Mouse (Mus musculus): ENCODE data around the gene Mrpl27.

GRCm38 (mm10) chr11:94652973-94653372, 594 bp upstream of the Mrpl27 start:
- TF ChIP-seq POLR2A (IDR thresholded peaks at IDR 0.05; ENCODE audit: low read depth, low read length) (no peak), POLR2AphosphoS2 (IDR thresholded peaks at IDR 0.05; ENCODE audit: low read depth, low read length) (no peak), UBTF (IDR thresholded peaks at IDR 0.05; ENCODE audit: low read depth, low read length) (no peak), CTCF (conservative IDR thresholded peaks at IDR 0.05 in 1 of 2, IDR thresholded peaks at IDR 0.05 in 1 of 2; ENCODE audit: low read depth in 2 of 2, low read length in 2 of 2) (no peak), SIN3A (IDR thresholded peaks at IDR 0.05; ENCODE audit: low read length) (no peak), BHLHE40 (IDR thresholded peaks at IDR 0.05; ENCODE audit: low read depth, low read length) (no peak), ETS1 (conservative IDR thresholded peaks at IDR 0.05; ENCODE audit: low read depth, low read length) (no peak), MXI1 (IDR thresholded peaks at IDR 0.05; ENCODE audit: low read depth, low read length) (no peak), ZC3H11A (IDR thresholded peaks at IDR 0.05; ENCODE audit: low read depth, low read length) (no peak), EP300 (IDR thresholded peaks at IDR 0.05; ENCODE audit: low read length) (no peak), MAX (IDR thresholded peaks at IDR 0.05; ENCODE audit: low read length) (no peak), E2F4 (IDR thresholded peaks at IDR 0.05; ENCODE audit: insufficient replicate concordance, low read depth, low read length) (no peak)
